Mouse (Mus musculus): ENCODE measurements around the gene Msantd1.

DNA sequence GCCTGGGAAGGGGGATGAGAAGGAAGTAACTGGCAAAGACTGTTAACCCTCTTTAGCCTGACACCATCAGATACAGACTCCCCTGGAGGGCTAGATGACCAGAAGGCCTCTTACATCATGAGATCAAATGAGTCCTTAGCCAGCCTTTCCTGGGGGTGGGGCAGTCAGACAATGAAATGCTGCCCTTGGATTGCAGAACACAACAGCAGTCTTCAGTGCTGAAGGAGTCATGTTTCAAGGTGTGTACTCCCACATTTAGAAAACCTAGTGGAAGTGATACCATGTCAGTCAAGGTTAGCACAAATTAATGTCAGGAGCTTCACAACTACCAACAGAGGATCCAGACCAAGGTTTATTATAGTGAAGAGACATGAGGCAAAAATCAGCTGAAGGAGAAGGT is 5.4 kb upstream of the Msantd1 start:
- no peak for TF ChIP-seq POLR2A (IDR thresholded peaks at IDR 0.05; ENCODE audit: extremely low read depth, insufficient read depth, low read length)
- no peak for TF ChIP-seq CTCF (IDR thresholded peaks at IDR 0.05; ENCODE audit: extremely low read depth, insufficient read depth, low read length)

Data from cortical plate, adult 2 months (tissue).